Mouse (Mus musculus) cortical plate, adult 2 months (tissue): ENCODE measurements around the gene Srprb.

Source experiments
- CTCF ChIP-seq: fragments of 200-500 bp; IDR thresholded peaks from 2 replicates; pipeline ENCODE4 v1.5.1; 2011; ENCODE audit warnings: mild to moderate bottlenecking, control low read depth, low read length; ENCODE audit not compliant: insufficient read depth; ENCODE audit errors: extremely low read depth
- POLR2A ChIP-seq: fragments of 200-500 bp; IDR thresholded peaks from 2 replicates; pipeline ENCODE4 v1.6.1; 2011; ENCODE audit warnings: mild to moderate bottlenecking, low read length, control low read depth; ENCODE audit not compliant: insufficient read depth; ENCODE audit errors: extremely low read depth

DNA sequence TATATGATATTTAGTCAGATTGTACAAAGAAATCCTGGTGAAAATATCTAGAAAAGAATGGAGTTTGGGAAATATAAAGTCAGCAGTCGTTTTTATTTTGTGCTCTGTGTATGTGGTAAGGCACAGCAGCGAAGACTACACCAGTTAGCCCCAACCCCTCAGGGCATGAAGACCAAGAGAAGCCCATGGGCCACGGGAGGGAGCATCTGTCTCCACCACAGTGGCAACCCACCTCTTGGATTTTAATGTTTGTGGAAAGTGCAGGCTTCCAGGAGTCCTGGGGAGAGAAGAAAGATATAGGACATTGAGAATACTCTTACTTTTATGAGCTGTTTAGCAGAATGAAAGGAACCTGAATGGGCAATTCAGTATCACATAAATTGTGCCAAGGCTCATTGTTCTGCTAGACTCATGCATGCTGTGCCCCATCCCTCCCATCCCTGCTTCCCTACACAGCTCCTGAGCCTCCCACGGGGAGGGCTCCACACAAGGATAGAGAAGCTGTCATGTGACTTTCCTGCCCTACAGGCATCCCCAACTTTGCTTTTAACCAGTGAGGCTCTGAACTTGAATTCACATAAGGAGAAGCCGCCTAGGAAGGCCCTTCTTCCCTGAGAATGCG lies 7.0 kb upstream of the Srprb start:
- no peak for TF ChIP-seq POLR2A
- TF ChIP-seq CTCF: no peak
